Mouse (Mus musculus) forebrain, embryonic 14.5 days (tissue): Measurements from ENCODE around the gene Pde4d. TPM values are rescaled to one million over a fixed set of nuclear protein-coding genes. Genes with fewer than 3 reads are reported as not detected.

ENCODE experiments used
- ATAC-seq: fragments of 200-750 bp; cut with Nextera tagmentation; 2 replicates; pipeline ENCODE4 v1.8.0; 2017; ENCODE audit warnings: mild to moderate bottlenecking, moderate library complexity
- DNase-seq: peaks from one replicate; pipeline ENCODE4 v3.0.0-alpha.2; 2015; ENCODE audit warnings: low spot score
- H3K27ac ChIP-seq: fragments of 300-500 bp; sonication (generic); 2 replicates; pipeline ENCODE4 v1.5.1; 2014; ENCODE audit warnings: low read depth, mild to moderate bottlenecking, control low read depth, low read length, moderate library complexity
- H3K27me3 ChIP-seq: fragments of 300-500 bp; sonication (generic); replicated peaks from 2 replicates; pipeline ENCODE4 v1.6.1; 2014; ENCODE audit warnings: low read length, control low read depth, mixed read lengths; ENCODE audit not compliant: control insufficient read depth, insufficient read depth
- H3K36me3 ChIP-seq: fragments of 300-500 bp; sonication (generic); 2 replicates; pipeline ENCODE4 v1.6.1; 2014; ENCODE audit warnings: low read length, control low read depth; ENCODE audit not compliant: control insufficient read depth, insufficient read depth
- H3K4me1 ChIP-seq: fragments of 300-500 bp; sonication (generic); 2 replicates; pipeline ENCODE4 v1.6.1; 2014; ENCODE audit warnings: antibody characterized with exemption, low read length, control low read depth; ENCODE audit not compliant: control insufficient read depth, insufficient read depth
- H3K4me2 ChIP-seq: fragments of 300-500 bp; sonication (generic); 2 replicates; pipeline ENCODE4 v1.6.1; 2014; ENCODE audit warnings: mild to moderate bottlenecking, control low read depth, low read length
- H3K4me3 ChIP-seq: fragments of 300-500 bp; sonication (generic); 2 replicates; pipeline ENCODE4 v1.5.1; 2014; ENCODE audit warnings: low read depth, low read length, control low read depth
- H3K9ac ChIP-seq: fragments of 300-500 bp; sonication (generic); 2 replicates; pipeline ENCODE4 v1.6.1; 2014; ENCODE audit warnings: mild to moderate bottlenecking, low read length, control low read depth, moderate library complexity
- H3K9me3 ChIP-seq: fragments of 300-500 bp; sonication (generic); replicated peaks from 2 replicates; pipeline ENCODE4 v1.6.1; 2016; ENCODE audit warnings: low read length, control low read depth, mixed read lengths; ENCODE audit not compliant: control insufficient read depth
- WGBS: fragments of 180-500 bp; shearing (Covaris S2); extraction: QIAGEN DNeasy Blood & Tissue Kit; methylation state at CpG from one replicate; pipeline ENCODE4 v1.1.7; 2014; 5-methylcytosine and 5-hydroxymethylcytosine counted together
- polyA plus RNA-seq: library from polyadenylated mRNA; unstranded; fragments of >200 nt; fragmentation: Nextera tagmentation; extraction: Ambion mirVana; gene quantifications from 2 replicates; pipeline ENCODE4 v1.2.1, GENCODE M21; 2014

The Pde4d gene
- polyA plus RNA-seq, 1 experiment from 2014 or later = 13.7 TPM

- no peaks in the 10 kb centered on the region for H3K4me1 ChIP-seq
- H3K9me3 ChIP-seq = no peaks in the 10 kb centered on the region
- WGBS = 55% methylated on average over 3 of the region's 3 CpGs
- H3K9ac ChIP-seq = no peak overlapping the region
- H3K27me3 ChIP-seq = no peaks in the 10 kb centered on the region
- H3K36me3 ChIP-seq = no peaks in the 10 kb centered on the region
- ATAC-seq (no peak), DNase-seq (peak; percentile 44)
- H3K4me3 ChIP-seq = no peak overlapping the region
- no peak overlapping the region for H3K4me2 ChIP-seq
- H3K27ac ChIP-seq = no peak overlapping the region
These were observed 892.2 kb downstream of the Pde4d start for GRCm38 (mm10) chr13:109341902-109342301.

GRCm38 (mm10) chr13:109342469-109342868 is 892.7 kb downstream of the Pde4d start:
- Histone ChIP-seq H3K27ac (no peak overlapping the region), H3K9ac (no peak overlapping the region), H3K4me3 (no peak overlapping the region), H3K27me3 (no peaks in the 10 kb centered on the region), H3K9me3 (no peaks in the 10 kb centered on the region), H3K4me1 (no peaks in the 10 kb centered on the region; the same call in 1 of the 2 replicates), H3K36me3 (no peaks in the 10 kb centered on the region), H3K4me2 (no peak overlapping the region)
- DNase-seq (no peak), ATAC-seq (no peak)
- 38% methylated on average over 6 of the region's 6 CpGs for WGBS

DNA sequence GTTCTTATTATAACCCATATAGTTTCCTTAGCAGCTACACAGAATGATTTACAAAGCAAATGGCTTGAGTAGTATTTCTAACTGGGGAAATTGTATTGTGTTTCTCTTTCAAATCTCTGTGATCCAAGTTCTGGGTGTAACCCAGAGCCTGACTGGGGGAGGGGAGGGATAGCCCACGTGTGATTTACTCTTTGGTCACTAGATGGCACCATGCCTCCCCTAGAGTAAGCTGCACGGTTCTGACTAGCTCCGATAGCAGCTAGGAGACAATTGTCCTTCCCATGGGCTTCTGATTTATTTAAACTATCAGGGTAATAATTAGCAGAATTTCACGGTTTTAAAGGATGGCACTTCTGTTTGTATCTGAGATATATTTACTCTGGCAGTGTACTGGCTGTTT is 893.8 kb downstream of the Pde4d start:
- H3K36me3 ChIP-seq = no peaks in the 10 kb centered on the region
- DNase-seq = peak; percentile 91
- no peak overlapping the region for H3K4me2 ChIP-seq
- under 1% methylated on average over 4 of the region's 4 CpGs for WGBS
- ATAC-seq = peak; percentile 95
- H3K4me3 ChIP-seq = no peak overlapping the region
- peaks cover 4% of the 10 kb centered on the region; the same call in 1 of the 2 replicates for H3K4me1 ChIP-seq
- H3K27me3 ChIP-seq = no peaks in the 10 kb centered on the region
- H3K9me3 ChIP-seq = no peaks in the 10 kb centered on the region
- no peak overlapping the region for H3K27ac ChIP-seq
- H3K9ac ChIP-seq = no peak overlapping the region

DNA sequence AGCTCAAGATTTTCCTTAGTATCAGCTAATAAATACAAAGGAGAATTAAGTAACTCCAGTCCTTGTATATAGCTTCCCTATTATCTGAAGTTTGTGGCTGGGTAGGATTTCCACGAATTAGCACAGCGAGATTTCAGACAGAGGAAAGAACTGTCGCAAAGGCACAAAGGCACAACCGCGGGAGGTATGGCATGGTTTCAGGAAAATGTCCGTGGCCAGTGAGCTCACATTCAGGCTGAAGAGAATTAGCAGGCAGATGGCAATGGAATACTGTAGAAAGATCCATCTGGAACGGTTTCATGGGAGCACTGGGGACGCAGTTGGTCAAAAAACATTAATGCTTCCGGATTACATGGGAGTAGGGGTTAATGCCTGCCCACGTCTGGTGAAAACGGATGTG is 898.0 kb downstream of the Pde4d start:
- H3K4me3 ChIP-seq = no peak overlapping the region
- WGBS = 21% methylated on average over 11 of the region's 11 CpGs
- H3K4me2 ChIP-seq = no peak overlapping the region
- peak; percentile 35; the same call in 1 of the 2 replicates for ATAC-seq
- DNase-seq = peak; percentile 74
- no peak overlapping the region for H3K9ac ChIP-seq
- H3K27me3 ChIP-seq = no peaks in the 10 kb centered on the region
- H3K9me3 ChIP-seq = no peaks in the 10 kb centered on the region
- no peaks in the 10 kb centered on the region for H3K36me3 ChIP-seq
- peaks cover 9% of the 10 kb centered on the region; the same call in 1 of the 2 replicates for H3K4me1 ChIP-seq
- H3K27ac ChIP-seq = no peak overlapping the region

- Histone ChIP-seq H3K9ac (no peak overlapping the region), H3K27me3 (no peaks in the 10 kb centered on the region), H3K4me2 (no peak overlapping the region), H3K4me3 (no peak overlapping the region), H3K27ac (no peak overlapping the region), H3K4me1 (peaks cover 9% of the 10 kb centered on the region; the same call in 1 of the 2 replicates), H3K9me3 (no peaks in the 10 kb centered on the region), H3K36me3 (no peaks in the 10 kb centered on the region)
- 86% methylated on average over 6 of the region's 6 CpGs for WGBS
- no peak for DNase-seq
- no peak for ATAC-seq
These were observed 898.6 kb downstream of the Pde4d start for GRCm38 (mm10) chr13:109348316-109348715.

DNA sequence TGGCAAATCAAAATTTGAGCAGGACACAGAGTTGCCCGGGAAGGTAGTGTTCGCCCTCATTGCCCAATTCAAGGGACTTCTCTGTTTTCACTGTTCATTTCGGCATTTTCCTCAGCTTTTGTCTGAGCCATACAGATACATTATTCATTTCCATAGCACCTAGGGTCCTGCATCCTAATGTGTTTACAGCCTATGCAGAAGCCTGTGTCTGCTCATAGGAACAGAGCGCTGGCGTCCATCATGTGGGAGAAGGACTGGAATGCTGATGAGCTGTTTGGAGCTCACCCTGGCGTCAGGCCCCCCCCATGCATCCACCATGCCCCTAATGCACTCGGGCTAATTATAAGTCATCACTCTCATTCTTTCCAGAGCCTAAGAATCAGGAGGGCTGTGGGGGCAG is 900.4 kb downstream of the Pde4d start:
- WGBS = 35% methylated on average over 7 of the region's 7 CpGs
- ATAC-seq = peak; percentile 83
- Histone ChIP-seq H3K9me3 (no peaks in the 10 kb centered on the region), H3K4me3 (no peak overlapping the region), H3K27me3 (no peaks in the 10 kb centered on the region), H3K4me1 (peaks cover 9% of the 10 kb centered on the region; the same call in 1 of the 2 replicates), H3K36me3 (no peaks in the 10 kb centered on the region), H3K27ac (no peak overlapping the region), H3K4me2 (no peak overlapping the region), H3K9ac (no peak overlapping the region)
- DNase-seq = peak; percentile 60

DNA sequence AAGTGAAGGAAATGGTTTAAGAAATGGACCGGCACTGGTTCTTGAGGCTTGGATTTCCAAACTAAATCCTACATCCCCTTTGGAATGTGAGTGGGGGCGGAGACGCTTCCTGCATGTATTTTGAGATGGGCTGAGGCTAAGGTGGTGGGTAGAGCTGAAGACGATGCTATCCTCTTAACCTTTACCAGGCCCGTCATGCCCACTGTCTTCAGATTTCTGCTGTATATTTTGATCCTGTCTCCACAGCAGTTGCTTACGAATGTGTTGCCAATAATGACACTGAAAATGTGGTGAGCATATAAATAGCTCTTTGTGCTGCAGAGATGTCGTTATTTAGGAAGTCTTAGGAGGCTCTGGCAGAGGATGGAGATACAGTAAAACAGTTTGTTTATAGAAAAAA is 904.3 kb downstream of the Pde4d start:
- 73% methylated on average over 7 of the region's 7 CpGs for WGBS
- Histone ChIP-seq H3K9ac (no peak overlapping the region), H3K4me2 (no peak overlapping the region), H3K4me3 (no peak overlapping the region), H3K9me3 (no peaks in the 10 kb centered on the region), H3K36me3 (no peaks in the 10 kb centered on the region), H3K27ac (no peak overlapping the region), H3K27me3 (no peaks in the 10 kb centered on the region), H3K4me1 (peaks cover 6% of the 10 kb centered on the region; the same call in 1 of the 2 replicates)
- ATAC-seq (no peak), DNase-seq (peak; percentile 13)

DNA sequence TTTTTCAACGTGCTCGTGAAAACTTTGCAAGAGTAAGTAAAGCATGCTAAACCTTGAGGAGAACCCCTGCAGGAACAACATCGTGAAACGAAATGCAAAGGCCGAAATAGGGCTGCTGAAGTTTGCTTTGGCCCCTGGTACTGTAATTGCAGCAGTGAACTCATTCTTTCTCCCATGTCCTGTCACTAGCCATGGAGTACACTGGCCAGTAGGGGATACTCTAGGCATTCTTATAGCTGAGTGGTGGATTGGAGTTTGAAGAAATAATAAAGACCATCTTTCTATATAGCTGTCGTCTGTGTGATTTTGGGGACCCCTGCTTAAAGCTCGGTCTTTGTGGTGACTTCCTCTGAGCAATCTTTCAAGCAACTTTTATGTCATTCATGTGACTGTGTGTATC is 906.5 kb downstream of the Pde4d start:
- DNase-seq (no peak), ATAC-seq (no peak)
- H3K4me2 ChIP-seq = no peak overlapping the region
- no peaks in the 10 kb centered on the region for H3K27me3 ChIP-seq
- H3K36me3 ChIP-seq = no peaks in the 10 kb centered on the region
- no peak overlapping the region for H3K27ac ChIP-seq
- WGBS = 89% methylated on average over 7 of the region's 7 CpGs
- no peak overlapping the region for H3K9ac ChIP-seq
- no peak overlapping the region for H3K4me3 ChIP-seq
- no peaks in the 10 kb centered on the region for H3K4me1 ChIP-seq
- no peaks in the 10 kb centered on the region for H3K9me3 ChIP-seq

DNA sequence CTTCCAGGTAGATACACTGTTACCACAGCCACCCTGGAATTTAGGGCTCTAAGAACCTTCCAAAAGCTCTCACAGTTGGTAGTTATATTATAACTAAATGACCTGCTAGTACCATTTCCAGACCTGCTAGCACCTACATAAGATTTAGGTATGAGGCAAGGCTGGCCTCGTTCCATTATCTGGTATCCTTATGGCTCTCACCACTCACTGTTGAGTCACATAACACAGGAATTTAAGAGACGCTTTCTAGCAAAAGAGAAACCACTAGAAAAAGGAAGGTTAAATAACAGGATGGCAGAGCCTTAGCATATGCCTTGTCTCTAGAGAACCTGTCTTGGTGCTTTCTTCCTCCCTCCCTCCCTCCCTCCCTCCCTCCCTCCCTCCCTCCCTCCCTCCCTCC is 910.2 kb downstream of the Pde4d start:
- Histone ChIP-seq H3K27ac (no peak overlapping the region), H3K4me3 (no peak overlapping the region), H3K4me2 (no peak overlapping the region), H3K9me3 (no peaks in the 10 kb centered on the region), H3K27me3 (no peaks in the 10 kb centered on the region), H3K36me3 (no peaks in the 10 kb centered on the region), H3K9ac (no peak overlapping the region), H3K4me1 (no peaks in the 10 kb centered on the region)
- WGBS = 79% methylated on average over 2 of the region's 2 CpGs
- no peak for DNase-seq
- no peak for ATAC-seq
